Mouse (Mus musculus): ENCODE measurements around the gene Nfx1.

The Nfx1 gene

GRCm38 (mm10) chr4:40955942-40956341 lies 14.8 kb upstream of the Nfx1 start:
- no peak for DNase-seq (ENCODE audit: low read depth, low spot score)
- Histone ChIP-seq H3K27me3 (ENCODE audit: control insufficient read depth, insufficient read depth, low read length, poor library complexity, severe bottlenecking) (no peaks in the 10 kb centered on the region; the same call in 1 of the 2 replicates), H3K36me3 (ENCODE audit: control insufficient read depth, insufficient read depth, low read length, poor library complexity, severe bottlenecking) (peaks cover 30% of the 10 kb centered on the region)

DNA sequence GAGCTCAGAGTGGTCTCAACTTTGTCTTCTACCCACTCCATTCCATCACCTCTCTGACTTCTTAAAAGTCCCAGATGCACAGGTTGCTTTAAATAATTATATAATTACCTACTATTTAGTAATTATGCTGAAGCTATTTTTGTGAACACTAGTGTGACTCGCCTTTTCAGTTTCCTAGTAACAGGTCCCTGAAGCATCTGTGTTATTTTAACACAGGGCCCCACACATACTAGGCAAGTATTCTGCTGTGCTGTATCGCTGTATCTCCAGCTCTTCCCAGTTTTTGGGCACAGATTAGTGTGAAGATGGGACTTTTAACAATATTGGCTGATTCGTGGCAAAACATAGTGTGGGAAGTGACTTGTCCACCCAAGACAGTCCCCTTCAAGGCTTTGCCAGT lies 7.2 kb upstream of the Nfx1 start:
- peaks cover 19% of the 10 kb centered on the region; the same call in 1 of the 2 replicates for H3K36me3 ChIP-seq (ENCODE audit: control insufficient read depth, insufficient read depth, low read length, poor library complexity, severe bottlenecking)
- DNase-seq (ENCODE audit: low read depth, low spot score) = no peak

GRCm38 (mm10) chr4:40969161-40969560 lies 1.5 kb upstream of the Nfx1 start:
- DNase-seq (ENCODE audit: low read depth, low spot score) = no peak
- peaks cover 4% of the 10 kb centered on the region; the same call in 1 of the 2 replicates for H3K36me3 ChIP-seq (ENCODE audit: control insufficient read depth, insufficient read depth, low read length, poor library complexity, severe bottlenecking)
- H3K27me3 ChIP-seq (ENCODE audit: control insufficient read depth, insufficient read depth, low read length, poor library complexity, severe bottlenecking) = no peaks in the 10 kb centered on the region

More for the DNA sequence above, 7.2 kb upstream of the Nfx1 start:
- no peaks in the 10 kb centered on the region; the same call in 1 of the 2 replicates for H3K27me3 ChIP-seq (ENCODE audit: control insufficient read depth, insufficient read depth, low read length, poor library complexity, severe bottlenecking)

GRCm38 (mm10) chr4:40969781-40970591 lies 720 bp upstream of the Nfx1 start:
- Histone ChIP-seq H3K36me3 (ENCODE audit: control insufficient read depth, insufficient read depth, low read length, poor library complexity, severe bottlenecking) (0 out of 2 replicates have a peak, but pooled peaks cover 2% of the 10 kb centered on the region), H3K27me3 (ENCODE audit: control insufficient read depth, insufficient read depth, low read length, poor library complexity, severe bottlenecking) (no peaks in the 10 kb centered on the region)
- peak; percentile 42 for DNase-seq (ENCODE audit: low read depth, low spot score)

- no peak for DNase-seq (ENCODE audit: low read depth, low spot score)
- Histone ChIP-seq H3K27me3 (ENCODE audit: control insufficient read depth, insufficient read depth, low read length, poor library complexity, severe bottlenecking) (no peaks in the 10 kb centered on the region), H3K36me3 (ENCODE audit: control insufficient read depth, insufficient read depth, low read length, poor library complexity, severe bottlenecking) (0 out of 2 replicates have a peak, but pooled peaks cover 2% of the 10 kb centered on the region)
These were observed 189 bp upstream of the Nfx1 start for GRCm38 (mm10) chr4:40970592-40970841.

DNA sequence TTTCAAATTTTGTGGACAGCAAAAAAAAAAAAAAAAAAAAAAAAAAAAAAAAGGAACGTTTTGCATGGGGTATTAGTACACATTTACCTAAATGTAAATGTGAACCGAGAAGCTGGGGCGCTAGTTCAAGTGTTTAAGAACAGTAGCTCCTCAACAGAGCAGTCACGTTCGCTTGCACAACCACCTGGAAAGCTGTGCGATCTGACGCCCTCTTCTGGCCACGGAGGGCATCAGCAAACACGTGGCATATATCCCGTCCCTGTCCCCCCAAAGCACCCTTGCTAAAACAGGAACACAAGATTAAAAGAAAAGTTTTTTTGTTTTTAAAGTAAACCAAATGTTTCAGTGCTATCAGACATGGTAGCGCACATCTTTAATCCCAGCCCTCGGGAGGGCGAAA lies 1.0 kb downstream of the Nfx1 start:
- peak; percentile 80 for DNase-seq (ENCODE audit: low read depth, low spot score)
- H3K36me3 ChIP-seq (ENCODE audit: control insufficient read depth, insufficient read depth, low read length, poor library complexity, severe bottlenecking) = peaks cover 3% of the 10 kb centered on the region; the same call in 1 of the 2 replicates

GRCm38 (mm10) chr4:40974011-40974410 lies 3.3 kb downstream of the Nfx1 start:
- Histone ChIP-seq H3K27me3 (ENCODE audit: control insufficient read depth, insufficient read depth, low read length, poor library complexity, severe bottlenecking) (no peaks in the 10 kb centered on the region), H3K36me3 (ENCODE audit: control insufficient read depth, insufficient read depth, low read length, poor library complexity, severe bottlenecking) (peaks cover 9% of the 10 kb centered on the region; the same call in 1 of the 2 replicates)
- no peak for DNase-seq (ENCODE audit: low read depth, low spot score)

More for the DNA sequence above, 1.0 kb downstream of the Nfx1 start:
- H3K27me3 ChIP-seq (ENCODE audit: control insufficient read depth, insufficient read depth, low read length, poor library complexity, severe bottlenecking) = no peaks in the 10 kb centered on the region

DNA sequence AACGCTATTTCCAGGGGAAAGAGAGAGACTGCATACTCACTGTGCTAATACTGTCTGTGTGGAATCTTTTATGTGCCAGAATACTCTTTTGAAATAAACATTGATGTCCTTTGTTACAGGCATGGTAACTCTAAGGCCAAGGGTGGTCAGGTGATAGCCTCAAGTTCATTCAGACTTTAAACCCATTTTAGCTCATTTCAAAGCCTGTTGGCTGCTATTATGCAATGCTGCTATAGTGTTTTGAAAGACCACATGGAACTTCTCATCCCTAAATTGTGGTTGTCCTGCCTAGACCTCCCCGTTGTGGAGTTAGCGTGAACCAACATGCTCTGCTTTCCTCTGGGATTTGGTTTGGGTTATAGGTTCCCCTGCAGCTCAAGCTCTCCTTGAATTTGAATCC lies 5.0 kb downstream of the Nfx1 start:
- no peak for DNase-seq (ENCODE audit: low read depth, low spot score)
- Histone ChIP-seq H3K27me3 (ENCODE audit: control insufficient read depth, insufficient read depth, low read length, poor library complexity, severe bottlenecking) (no peaks in the 10 kb centered on the region), H3K36me3 (ENCODE audit: control insufficient read depth, insufficient read depth, low read length, poor library complexity, severe bottlenecking) (peaks cover 15% of the 10 kb centered on the region; the same call in 1 of the 2 replicates)

- Histone ChIP-seq H3K36me3 (ENCODE audit: control insufficient read depth, insufficient read depth, low read length, poor library complexity, severe bottlenecking) (peaks cover 19% of the 10 kb centered on the region; the same call in 1 of the 2 replicates), H3K27me3 (ENCODE audit: control insufficient read depth, insufficient read depth, low read length, poor library complexity, severe bottlenecking) (no peaks in the 10 kb centered on the region)
- no peak for DNase-seq (ENCODE audit: low read depth, low spot score)
These were observed 5.9 kb downstream of the Nfx1 start for GRCm38 (mm10) chr4:40976651-40977050.

DNA sequence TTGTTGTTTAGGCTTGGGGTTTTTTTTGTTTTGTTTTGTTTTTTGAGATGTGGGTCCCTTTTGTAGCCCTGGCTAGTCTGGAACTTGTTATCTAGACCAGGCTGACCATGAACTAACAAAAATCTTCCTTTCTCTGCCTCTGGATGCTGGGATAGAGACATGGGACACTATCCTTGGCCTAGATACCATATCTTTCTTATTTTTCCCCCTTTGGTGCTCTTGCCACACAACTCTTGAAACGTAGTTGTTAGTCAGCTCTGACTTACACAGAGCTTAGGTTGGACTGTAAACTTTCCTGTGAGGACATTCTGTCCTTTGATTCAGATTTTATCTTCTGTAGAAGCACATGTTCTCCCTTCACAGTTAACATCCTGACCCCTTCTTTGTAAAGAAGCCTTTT lies 8.7 kb downstream of the Nfx1 start:
- Histone ChIP-seq H3K36me3 (ENCODE audit: control insufficient read depth, insufficient read depth, low read length, poor library complexity, severe bottlenecking) (peaks cover 22% of the 10 kb centered on the region; the same call in 1 of the 2 replicates), H3K27me3 (ENCODE audit: control insufficient read depth, insufficient read depth, low read length, poor library complexity, severe bottlenecking) (no peaks in the 10 kb centered on the region)
- DNase-seq (ENCODE audit: low read depth, low spot score) = no peak

GRCm38 (mm10) chr4:40982486-40982885 lies 11.8 kb downstream of the Nfx1 start:
- DNase-seq (ENCODE audit: low read depth, low spot score) = no peak
- H3K36me3 ChIP-seq (ENCODE audit: control insufficient read depth, insufficient read depth, low read length, poor library complexity, severe bottlenecking) = peaks cover 22% of the 10 kb centered on the region; the same call in 1 of the 2 replicates
- H3K27me3 ChIP-seq (ENCODE audit: control insufficient read depth, insufficient read depth, low read length, poor library complexity, severe bottlenecking) = no peaks in the 10 kb centered on the region

DNA sequence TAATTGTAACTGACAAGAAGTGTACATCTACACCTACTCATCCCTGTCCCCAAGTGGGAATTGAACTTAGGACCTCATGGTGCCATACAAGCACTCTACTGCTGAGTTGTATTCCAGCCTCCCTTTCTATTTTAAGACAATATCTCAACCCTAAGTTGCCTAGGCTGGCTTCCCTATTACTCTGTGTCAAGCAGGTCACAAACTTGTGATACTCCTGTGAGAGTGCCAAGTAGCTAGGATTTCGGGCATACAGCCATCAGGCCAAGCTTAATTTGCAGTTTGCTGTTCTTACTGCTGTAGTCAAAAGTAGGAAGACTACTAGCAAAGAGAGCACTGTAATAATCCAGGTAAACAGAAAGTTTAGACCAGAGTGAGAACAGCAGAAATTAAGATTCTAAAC lies 13.0 kb downstream of the Nfx1 start:
- Histone ChIP-seq H3K27me3 (ENCODE audit: control insufficient read depth, insufficient read depth, low read length, poor library complexity, severe bottlenecking) (no peaks in the 10 kb centered on the region), H3K36me3 (ENCODE audit: control insufficient read depth, insufficient read depth, low read length, poor library complexity, severe bottlenecking) (peaks cover 24% of the 10 kb centered on the region; the same call in 1 of the 2 replicates)
- DNase-seq (ENCODE audit: low read depth, low spot score) = no peak

DNA sequence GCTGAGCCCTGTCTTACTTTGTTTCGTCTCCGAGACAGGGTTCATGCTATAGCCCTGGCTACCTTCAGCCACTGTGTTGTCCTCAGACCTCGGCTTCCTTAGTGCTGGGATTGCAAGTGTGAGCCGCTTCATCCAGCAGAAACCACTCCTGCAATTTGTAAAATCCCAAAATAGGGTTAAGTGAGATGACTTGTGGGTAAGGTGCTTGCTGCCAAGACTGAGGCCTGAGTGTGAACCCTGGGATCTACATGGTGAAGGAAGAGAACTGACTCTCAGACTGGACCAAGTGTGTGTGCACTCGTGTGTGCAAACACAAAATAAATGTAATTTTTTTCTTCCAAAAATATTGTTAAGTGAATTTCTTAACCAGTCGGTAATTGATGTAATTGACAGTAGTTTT lies 18.9 kb downstream of the Nfx1 start:
- DNase-seq (ENCODE audit: low read depth, low spot score) = no peak
- no peaks in the 10 kb centered on the region for H3K27me3 ChIP-seq (ENCODE audit: control insufficient read depth, insufficient read depth, low read length, poor library complexity, severe bottlenecking)
- H3K36me3 ChIP-seq (ENCODE audit: control insufficient read depth, insufficient read depth, low read length, poor library complexity, severe bottlenecking) = peaks cover 22% of the 10 kb centered on the region

GRCm38 (mm10) chr4:40996302-40996701 lies 25.6 kb downstream of the Nfx1 start:
- H3K27me3 ChIP-seq (ENCODE audit: control insufficient read depth, insufficient read depth, low read length, poor library complexity, severe bottlenecking) = no peaks in the 10 kb centered on the region
- H3K36me3 ChIP-seq (ENCODE audit: control insufficient read depth, insufficient read depth, low read length, poor library complexity, severe bottlenecking) = peaks cover 15% of the 10 kb centered on the region; the same call in 1 of the 2 replicates
- DNase-seq (ENCODE audit: low read depth, low spot score) = no peak

GRCm38 (mm10) chr4:40997916-40998315 lies 27.2 kb downstream of the Nfx1 start:
- H3K27me3 ChIP-seq (ENCODE audit: control insufficient read depth, insufficient read depth, low read length, poor library complexity, severe bottlenecking) = no peaks in the 10 kb centered on the region
- peaks cover 15% of the 10 kb centered on the region for H3K36me3 ChIP-seq (ENCODE audit: control insufficient read depth, insufficient read depth, low read length, poor library complexity, severe bottlenecking)
- no peak for DNase-seq (ENCODE audit: low read depth, low spot score)
